Mouse (Mus musculus) lung, adult 2 months (tissue): Measurements from ENCODE around the gene Gmnc.

Experiments used
- CTCF ChIP-seq: fragments of 200-500 bp; IDR thresholded peaks from 2 replicates; pipeline ENCODE4 v1.5.1; 2011; ENCODE audit warnings: mild to moderate bottlenecking, low read length, control low read depth; ENCODE audit not compliant: insufficient read depth
- POLR2A ChIP-seq: fragments of 200-500 bp; IDR thresholded peaks from 2 replicates; pipeline ENCODE4 v1.6.1; 2011; ENCODE audit warnings: low read depth, mild to moderate bottlenecking, control low read depth, low read length, borderline replicate concordance; ENCODE audit errors: extremely low read depth

DNA sequence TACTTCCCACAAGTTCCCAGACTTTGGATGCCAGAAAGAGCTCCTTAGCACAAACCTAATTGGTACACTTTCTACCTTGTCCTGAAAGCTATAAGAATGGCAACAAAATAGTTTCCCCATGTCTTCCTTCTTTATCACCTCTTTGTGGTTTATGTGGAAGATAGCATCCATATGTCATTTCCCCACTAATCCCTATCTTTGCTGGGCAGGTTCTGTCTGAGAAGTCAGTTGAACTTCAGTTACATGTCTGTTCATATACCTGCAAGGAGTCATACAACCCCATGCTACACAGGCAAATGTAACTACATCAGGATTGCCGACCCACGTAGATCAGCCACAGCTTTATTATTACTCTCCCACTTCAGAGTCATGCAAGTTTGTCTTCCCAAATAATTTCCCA lies 35.8 kb upstream of the Gmnc start:
- TF ChIP-seq CTCF: no peak
- TF ChIP-seq POLR2A: no peak
